Comparison of ENCODE assay signal across 14 mouse cellular contexts in the genomic region with DNA sequence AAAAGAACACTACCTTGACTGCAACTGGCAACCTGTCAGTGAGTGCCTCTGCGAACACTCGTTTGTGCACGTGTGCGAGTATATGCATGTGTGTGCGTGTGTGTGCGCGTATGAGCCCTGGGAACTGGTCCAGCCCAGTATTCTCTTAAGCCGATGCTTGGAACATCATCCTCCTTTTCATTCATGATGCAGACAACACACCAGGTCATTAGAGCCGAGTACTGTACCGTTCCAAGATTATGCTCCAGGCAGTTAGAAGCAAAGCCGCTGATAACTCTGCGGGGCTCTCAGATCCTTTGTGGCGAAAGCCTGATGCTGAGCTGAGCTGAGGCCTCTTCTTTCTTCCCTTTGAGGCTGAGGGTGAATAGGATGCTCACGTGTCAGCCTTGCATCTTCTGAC.
"Had no signal": no experiment of that assay in that cellular context is flagged by ENCODE, and none has a peak within 500 bp of the region (broad histone marks: within the 10 kb centered on the region; RNA-seq: fewer than 3 reads in every experiment).

No protein-coding gene starts in this region.

- H3K36me3 ChIP-seq: limb, embryonic 12.5 days; liver, embryonic 13.5 days; lung, embryonic 15.5 days; neural tube, embryonic 12.5 days had no signal

- ATAC-seq: liver, postnatal 0 days had no signal

- H3K27me3 ChIP-seq: liver, embryonic 13.5 days; lung, embryonic 15.5 days; neural tube, embryonic 12.5 days had no signal

- H3K9me3 ChIP-seq: liver, embryonic 13.5 days; lung, embryonic 15.5 days; neural tube, embryonic 12.5 days had no signal

- H3K4me2 ChIP-seq: limb, embryonic 12.5 days; liver, embryonic 13.5 days; lung, embryonic 15.5 days; neural tube, embryonic 12.5 days had no signal

- DNase-seq: kidney, adult 18-20 months; kidney, postnatal 10 days; kidney, postnatal 4 days; liver; liver, embryonic 13.5 days; liver, postnatal 0 days; lung, postnatal 14 days; right cerebral cortex, postnatal 14 days had no signal

- H3K4me3 ChIP-seq: layer of hippocampus, adult 2 months; limb, embryonic 12.5 days; liver, embryonic 13.5 days; lung, embryonic 15.5 days; megakaryocyte, embryonic 14.5 days; neural tube, embryonic 12.5 days had no signal

- H3K4me1 ChIP-seq: limb, embryonic 12.5 days; lung, embryonic 15.5 days; neural tube, embryonic 12.5 days had no signal

- H3K9ac ChIP-seq: limb, embryonic 12.5 days; liver, embryonic 13.5 days; liver, postnatal 0 days; lung, embryonic 15.5 days; neural tube, embryonic 12.5 days had no signal

- H3K27ac ChIP-seq: layer of hippocampus, adult 2 months; limb, embryonic 12.5 days; liver, embryonic 13.5 days; lung, embryonic 15.5 days; macrophage; neural tube, embryonic 12.5 days had no signal
